Mouse (Mus musculus): ENCODE results near the gene Ntn1. TPM values are rescaled to one million over a fixed set of nuclear protein-coding genes. Genes with fewer than 3 reads are reported as not detected.
A peak's percentile ranks its signal among the peaks of the same experiment; 100 is the strongest.

The Ntn1 gene
- polyA plus RNA-seq, 1 experiment from 2014 or later = 25.7 TPM

DNA sequence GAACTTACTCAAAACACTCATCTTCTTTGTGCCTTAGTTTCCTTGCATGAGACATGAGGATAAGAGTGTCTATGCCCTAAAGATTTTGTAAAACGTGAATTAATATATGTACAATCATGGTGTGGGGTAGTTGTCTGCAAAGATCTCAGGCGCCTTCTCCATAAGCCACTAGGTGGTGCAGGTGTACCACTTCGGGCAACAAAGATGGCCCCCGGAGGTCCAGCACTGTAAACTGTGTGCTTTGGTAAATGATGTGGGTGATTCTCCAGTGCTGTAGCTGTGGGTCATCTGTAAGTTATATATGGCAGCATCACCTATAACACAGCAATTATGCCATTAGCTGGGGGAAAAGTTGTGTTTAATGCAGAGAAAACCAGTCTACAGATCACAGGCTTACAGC, 3.6 kb upstream of the Ntn1 start:
- H3K9me3 ChIP-seq (replicated peaks) = no peaks in the 10 kb centered on the region
- no peak for ATAC-seq (ENCODE audit: low FRiP score)
- 64% methylated on average over 4 of the region's 4 CpGs for WGBS
- H3K27me3 ChIP-seq (replicated peaks) = peaks cover 21% of the 10 kb centered on the region; the same call in 1 of the 2 replicates
- H3K4me1 ChIP-seq = peaks cover 16% of the 10 kb centered on the region
- no peak overlapping the region for H3K27ac ChIP-seq (replicated peaks)
- H3K36me3 ChIP-seq = no peaks in the 10 kb centered on the region
- H3K4me2 ChIP-seq = no peak overlapping the region
- H3K4me3 ChIP-seq (replicated peaks) = no peak overlapping the region
- no peak overlapping the region for H3K9ac ChIP-seq (replicated peaks)

DNA sequence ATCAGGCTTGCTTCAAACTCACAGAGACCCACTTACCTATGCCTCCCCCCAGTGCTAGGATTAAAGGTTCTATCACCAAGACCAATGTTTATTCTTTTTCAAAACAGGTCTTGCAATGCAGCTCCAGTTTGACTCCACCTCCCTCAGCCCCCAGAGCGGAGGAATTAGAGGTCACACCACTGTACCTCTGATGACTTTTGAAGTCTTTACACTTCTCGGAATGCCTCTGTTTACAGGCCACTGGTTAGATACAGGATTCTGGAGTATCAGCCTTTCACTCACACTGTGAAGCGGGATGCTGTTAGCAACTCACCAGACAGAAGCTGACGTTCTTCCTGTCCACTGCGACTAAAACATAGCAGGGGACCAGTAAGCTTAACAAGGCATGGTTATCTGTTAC, 805 bp upstream of the Ntn1 start:
- Histone ChIP-seq H3K9me3 (replicated peaks) (no peaks in the 10 kb centered on the region), H3K4me2 (no peak overlapping the region), H3K4me3 (replicated peaks) (no peak overlapping the region), H3K4me1 (peaks cover 23% of the 10 kb centered on the region), H3K36me3 (no peaks in the 10 kb centered on the region), H3K27ac (replicated peaks) (no peak overlapping the region), H3K9ac (replicated peaks) (no peak overlapping the region), H3K27me3 (replicated peaks) (peaks cover 34% of the 10 kb centered on the region)
- 46% methylated on average over 5 of the region's 5 CpGs for WGBS
- no peak for ATAC-seq (ENCODE audit: low FRiP score)

DNA sequence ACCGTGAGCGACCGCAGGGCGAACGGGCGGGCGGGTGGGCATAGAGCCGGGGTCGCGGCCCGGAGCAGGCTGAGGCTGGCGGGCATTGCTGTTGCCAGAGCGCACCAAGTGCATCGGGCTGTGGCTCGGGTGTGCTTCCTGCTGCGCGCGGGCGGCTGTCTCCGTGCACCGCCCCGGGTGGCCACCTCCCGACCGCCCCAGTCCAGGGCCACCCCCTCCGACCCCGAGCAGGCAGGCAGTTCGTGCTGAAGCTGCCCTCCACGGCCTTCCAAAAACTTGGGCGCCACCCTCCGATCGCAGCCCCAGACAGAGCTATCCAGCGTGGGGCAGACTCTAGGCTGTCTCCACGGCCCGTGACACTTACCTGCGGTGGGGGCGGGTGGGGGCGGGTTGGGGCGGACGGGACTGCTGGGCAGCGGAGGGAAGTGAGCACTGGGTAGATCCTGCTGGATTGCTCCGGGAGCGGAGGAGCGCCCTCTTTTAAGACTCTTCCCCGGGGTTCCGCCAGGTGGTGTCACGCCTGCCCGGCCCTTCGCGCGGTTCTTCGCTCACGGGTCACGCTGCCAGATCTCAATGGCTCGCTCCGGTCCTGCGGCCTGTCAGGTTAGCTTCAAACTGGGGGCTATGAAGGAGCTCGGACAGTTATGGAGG, 477 bp downstream of the Ntn1 start:
- H3K27ac ChIP-seq (replicated peaks) = peak overlapping the region; percentile 61; the same call in 1 of the 2 replicates
- peak overlapping the region; percentile 98 for H3K4me2 ChIP-seq
- peak overlapping the region; percentile 61 for H3K9ac ChIP-seq (replicated peaks)
- peak overlapping the region; percentile 54 for H3K4me3 ChIP-seq (replicated peaks)
- peaks cover 34% of the 10 kb centered on the region for H3K27me3 ChIP-seq (replicated peaks)
- ATAC-seq (ENCODE audit: low FRiP score) = peak; percentile 65
- peaks cover 23% of the 10 kb centered on the region for H3K4me1 ChIP-seq
- no peaks in the 10 kb centered on the region for H3K36me3 ChIP-seq
- under 1% methylated on average over 44 of the region's 57 CpGs for WGBS
- no peaks in the 10 kb centered on the region for H3K9me3 ChIP-seq (replicated peaks)

DNA sequence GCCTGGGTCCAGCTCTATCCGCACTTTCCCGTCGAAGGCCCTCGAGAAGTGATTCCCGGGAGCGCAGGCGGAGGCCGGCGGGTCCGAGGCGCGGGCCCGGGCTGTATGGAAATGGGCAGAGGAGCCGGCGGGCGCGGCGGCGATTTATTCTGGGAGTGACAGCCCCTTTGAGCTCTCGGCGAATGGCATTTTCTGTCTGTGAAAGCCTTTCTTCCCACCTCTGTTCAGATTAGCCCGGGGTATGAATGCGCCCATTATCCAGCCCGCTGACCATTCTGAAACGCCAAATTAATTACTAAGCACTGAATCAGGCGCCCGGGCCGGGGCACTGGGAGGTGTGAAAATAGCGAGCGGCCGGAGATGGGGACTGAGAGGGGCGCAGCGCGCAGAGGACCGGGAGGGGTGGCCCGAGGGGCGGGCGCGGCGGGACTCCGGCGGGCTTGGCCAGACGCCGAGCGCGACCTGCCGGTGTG, 1.0 kb downstream of the Ntn1 start:
- H3K9ac ChIP-seq (replicated peaks) = peak overlapping the region; percentile 61
- peaks cover 38% of the 10 kb centered on the region for H3K27me3 ChIP-seq (replicated peaks)
- peak; percentile 87 for ATAC-seq (ENCODE audit: low FRiP score)
- H3K4me3 ChIP-seq (replicated peaks) = peak overlapping the region; percentile 54
- no peaks in the 10 kb centered on the region for H3K36me3 ChIP-seq
- under 1% methylated on average over 47 of the region's 47 CpGs for WGBS
- H3K4me2 ChIP-seq = peak overlapping the region; percentile 98
- no peaks in the 10 kb centered on the region for H3K9me3 ChIP-seq (replicated peaks)
- H3K4me1 ChIP-seq = peaks cover 23% of the 10 kb centered on the region
- H3K27ac ChIP-seq (replicated peaks) = peak overlapping the region; percentile 61

DNA sequence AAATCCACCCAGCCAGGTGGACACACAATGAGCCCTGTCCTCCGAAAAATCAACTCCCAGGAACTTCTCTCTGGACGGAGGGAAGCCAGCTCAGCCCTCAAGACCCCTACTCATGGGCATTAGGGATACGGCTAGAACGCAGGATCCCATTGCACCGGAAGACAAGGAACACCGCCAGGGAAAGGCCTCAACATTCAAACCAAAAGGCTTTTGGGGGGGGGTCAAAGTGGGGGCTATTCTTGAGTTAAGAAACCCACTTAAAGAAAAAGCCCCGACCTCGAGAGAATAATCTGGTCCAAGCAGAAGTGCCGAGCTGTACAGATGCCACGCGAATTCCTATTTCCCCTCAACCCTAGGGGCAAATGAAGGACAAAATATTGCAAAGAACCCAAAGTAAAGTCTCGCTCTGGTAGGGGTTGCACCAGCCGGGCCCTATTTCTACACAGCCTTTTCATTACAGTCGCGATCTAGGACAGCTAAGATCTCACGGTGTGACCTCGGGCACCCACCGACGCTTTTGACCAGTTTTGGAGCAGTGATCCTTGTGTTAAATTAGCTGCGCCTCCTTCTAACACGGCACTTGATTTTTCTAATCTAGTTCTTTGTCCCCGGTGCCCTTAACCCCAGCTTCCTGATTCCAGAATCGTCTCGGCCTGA, 1.6 kb downstream of the Ntn1 start:
- peak overlapping the region; percentile 61 for H3K9ac ChIP-seq (replicated peaks)
- H3K9me3 ChIP-seq (replicated peaks) = no peaks in the 10 kb centered on the region
- peak overlapping the region; percentile 98 for H3K4me2 ChIP-seq
- H3K27me3 ChIP-seq (replicated peaks) = peaks cover 39% of the 10 kb centered on the region
- 12% methylated on average over 24 of the region's 24 CpGs for WGBS
- no peak for ATAC-seq (ENCODE audit: low FRiP score)
- H3K36me3 ChIP-seq = no peaks in the 10 kb centered on the region
- H3K4me3 ChIP-seq (replicated peaks) = peak overlapping the region; percentile 54
- H3K27ac ChIP-seq (replicated peaks) = peak overlapping the region; percentile 41; the same call in 1 of the 2 replicates
- peaks cover 23% of the 10 kb centered on the region for H3K4me1 ChIP-seq

DNA sequence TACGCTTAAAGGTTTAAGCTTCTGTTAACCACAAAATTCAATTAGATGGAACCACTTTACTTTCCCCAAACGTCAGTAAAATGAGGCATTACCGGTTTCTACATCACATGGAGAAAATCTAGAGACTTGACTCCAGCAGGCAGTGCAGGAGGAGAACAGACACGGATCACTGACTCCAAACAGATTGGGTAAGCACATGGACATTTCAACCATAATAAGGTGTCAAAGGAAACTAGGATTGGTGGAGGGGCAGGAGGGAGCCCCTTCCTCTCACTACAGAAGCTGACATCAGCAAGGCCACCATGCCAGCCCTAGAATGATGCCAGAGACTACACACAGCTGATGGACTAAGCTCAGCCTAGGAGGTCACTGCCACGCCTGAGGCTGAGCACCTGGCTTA, 5.1 kb downstream of the Ntn1 start:
- Histone ChIP-seq H3K36me3 (no peaks in the 10 kb centered on the region), H3K4me2 (no peak overlapping the region), H3K27ac (replicated peaks) (no peak overlapping the region), H3K9ac (replicated peaks) (no peak overlapping the region), H3K9me3 (replicated peaks) (no peaks in the 10 kb centered on the region), H3K4me3 (replicated peaks) (no peak overlapping the region), H3K27me3 (replicated peaks) (peaks cover 51% of the 10 kb centered on the region), H3K4me1 (peaks cover 25% of the 10 kb centered on the region)
- ATAC-seq (ENCODE audit: low FRiP score) = no peak
- 70% methylated on average over 5 of the region's 5 CpGs for WGBS

DNA sequence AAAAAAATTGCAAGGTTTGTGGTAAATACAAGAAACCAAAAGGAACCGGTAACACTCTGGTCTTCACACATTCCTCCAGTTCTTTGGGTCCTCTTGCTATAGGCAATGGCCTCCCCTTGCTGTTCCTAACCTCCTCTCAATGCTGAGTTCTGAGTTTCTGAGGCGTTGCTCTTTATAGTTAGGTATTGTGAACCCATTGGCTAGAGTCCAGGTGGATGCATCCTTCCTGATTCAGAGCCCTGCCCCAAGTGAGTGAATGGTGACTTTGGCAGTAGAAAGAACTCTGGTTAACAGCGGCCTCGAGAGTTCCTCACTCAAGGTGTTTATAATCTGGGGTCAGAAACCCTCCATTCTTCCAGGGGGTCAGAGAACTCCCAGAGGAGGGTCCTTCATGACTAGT, 5.9 kb downstream of the Ntn1 start:
- Histone ChIP-seq H3K9ac (replicated peaks) (no peak overlapping the region), H3K4me1 (peaks cover 19% of the 10 kb centered on the region), H3K4me3 (replicated peaks) (no peak overlapping the region), H3K27me3 (replicated peaks) (peaks cover 55% of the 10 kb centered on the region), H3K4me2 (no peak overlapping the region), H3K9me3 (replicated peaks) (no peaks in the 10 kb centered on the region), H3K27ac (replicated peaks) (no peak overlapping the region), H3K36me3 (no peaks in the 10 kb centered on the region)
- 47% methylated on average over 4 of the region's 4 CpGs for WGBS
- ATAC-seq (ENCODE audit: low FRiP score) = no peak

DNA sequence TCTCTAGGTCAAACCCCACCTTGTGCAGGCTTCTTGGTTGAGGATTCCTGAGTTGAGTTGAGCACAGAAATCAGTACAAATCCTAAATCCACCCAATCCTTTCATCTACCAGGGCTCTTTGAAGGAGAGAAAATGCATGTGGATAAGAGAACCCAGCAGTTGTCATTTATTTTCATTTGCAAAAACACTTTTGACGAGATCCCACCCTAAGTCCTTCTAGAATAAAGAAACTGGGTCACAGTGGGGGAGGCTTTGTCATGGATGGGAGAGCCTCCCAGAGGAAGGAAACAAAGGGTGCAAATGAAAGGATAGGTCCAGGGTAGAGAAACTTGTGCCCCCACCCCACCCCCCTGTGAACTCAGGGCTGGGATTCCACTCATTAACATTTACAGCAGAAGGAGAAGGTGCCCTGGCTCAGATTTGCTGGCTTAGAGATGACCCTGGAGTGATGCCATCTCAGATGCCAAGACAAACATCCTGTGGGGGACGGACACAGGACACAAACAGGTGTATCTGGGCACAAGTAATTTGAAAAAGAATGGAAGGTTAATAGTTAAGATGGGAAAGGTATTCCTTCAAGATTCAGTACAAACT, 6.6 kb downstream of the Ntn1 start:
- 56% methylated on average over 2 of the region's 2 CpGs for WGBS
- no peak for ATAC-seq (ENCODE audit: low FRiP score)
- no peak overlapping the region for H3K9ac ChIP-seq (replicated peaks)
- H3K4me1 ChIP-seq = peaks cover 20% of the 10 kb centered on the region; the same call in 1 of the 2 replicates
- H3K4me2 ChIP-seq = no peak overlapping the region
- H3K27me3 ChIP-seq (replicated peaks) = peaks cover 58% of the 10 kb centered on the region
- no peaks in the 10 kb centered on the region for H3K9me3 ChIP-seq (replicated peaks)
- H3K36me3 ChIP-seq = no peaks in the 10 kb centered on the region
- H3K27ac ChIP-seq (replicated peaks) = no peak overlapping the region
- no peak overlapping the region for H3K4me3 ChIP-seq (replicated peaks)

DNA sequence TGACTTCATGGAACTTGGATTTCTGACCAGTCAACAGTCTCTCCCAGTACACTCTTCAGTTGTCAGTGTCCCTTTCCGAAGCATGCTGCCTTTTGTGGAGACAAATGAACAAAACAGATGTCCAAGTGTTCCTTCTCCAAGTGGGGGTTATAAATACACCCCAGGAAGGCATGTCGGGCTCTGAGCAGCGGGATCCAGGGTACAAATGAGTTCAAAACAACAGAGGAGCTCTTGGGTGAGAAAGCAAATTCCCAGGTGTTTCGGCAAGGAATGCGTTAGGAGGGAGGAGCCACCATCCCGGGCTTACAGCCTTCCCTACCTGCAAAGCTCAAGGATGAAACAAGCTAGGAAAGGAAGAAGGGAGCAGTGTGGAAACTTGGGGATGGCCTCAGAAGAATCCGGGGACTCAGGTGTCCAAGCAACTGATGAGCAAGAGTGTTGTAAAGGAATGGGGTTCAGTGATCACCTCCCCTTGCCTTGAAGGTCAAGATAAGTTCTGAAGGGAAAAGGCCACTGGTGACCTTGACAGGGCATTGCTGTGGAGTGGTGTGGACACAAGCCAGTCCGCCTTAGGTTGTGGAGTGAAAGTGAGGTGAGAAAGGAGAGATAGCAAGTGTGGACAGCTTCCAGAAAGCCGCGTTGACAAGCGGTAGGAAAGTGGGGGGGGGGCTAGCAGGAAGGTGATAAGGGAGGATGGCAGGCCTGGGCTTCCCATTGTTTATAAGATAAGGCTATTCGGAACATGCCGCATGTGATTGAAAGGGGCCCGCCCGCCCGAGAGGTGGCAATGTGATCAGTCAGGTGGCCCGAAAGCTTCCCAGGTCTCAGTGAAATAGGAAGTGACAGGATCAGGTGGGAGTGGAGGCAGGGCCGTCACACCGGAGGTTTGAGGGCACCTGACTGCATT, 10.0 kb downstream of the Ntn1 start:
- Histone ChIP-seq H3K9me3 (replicated peaks) (no peaks in the 10 kb centered on the region), H3K9ac (replicated peaks) (no peak overlapping the region), H3K27me3 (replicated peaks) (peaks cover 54% of the 10 kb centered on the region), H3K27ac (replicated peaks) (no peak overlapping the region), H3K36me3 (no peaks in the 10 kb centered on the region), H3K4me3 (replicated peaks) (no peak overlapping the region), H3K4me1 (peaks cover 38% of the 10 kb centered on the region), H3K4me2 (no peak overlapping the region)
- ATAC-seq (ENCODE audit: low FRiP score) = no peak
- 18% methylated on average over 19 of the region's 19 CpGs for WGBS

DNA sequence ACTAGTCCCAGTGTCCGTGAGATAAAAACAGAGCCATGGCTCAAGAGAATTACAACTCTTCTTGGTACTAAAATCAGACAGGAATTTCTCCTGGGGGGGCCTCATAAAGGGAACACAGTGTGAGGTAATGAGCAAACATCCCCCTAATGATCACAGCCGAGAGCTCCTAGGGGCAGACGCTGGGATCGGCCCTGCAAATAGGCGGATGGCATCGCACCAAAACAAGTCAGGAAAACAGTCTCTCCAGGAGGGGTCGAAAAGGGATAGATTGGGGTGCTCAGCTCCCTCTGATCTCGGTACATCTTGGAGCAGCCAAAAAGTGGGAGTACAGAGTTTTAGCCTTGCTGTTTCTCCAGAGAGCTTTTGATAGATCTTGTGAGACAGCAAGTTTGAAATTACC, 11.0 kb downstream of the Ntn1 start:
- WGBS = 6% methylated on average over 8 of the region's 8 CpGs
- peaks cover 48% of the 10 kb centered on the region for H3K4me1 ChIP-seq
- H3K27me3 ChIP-seq (replicated peaks) = peaks cover 59% of the 10 kb centered on the region

DNA sequence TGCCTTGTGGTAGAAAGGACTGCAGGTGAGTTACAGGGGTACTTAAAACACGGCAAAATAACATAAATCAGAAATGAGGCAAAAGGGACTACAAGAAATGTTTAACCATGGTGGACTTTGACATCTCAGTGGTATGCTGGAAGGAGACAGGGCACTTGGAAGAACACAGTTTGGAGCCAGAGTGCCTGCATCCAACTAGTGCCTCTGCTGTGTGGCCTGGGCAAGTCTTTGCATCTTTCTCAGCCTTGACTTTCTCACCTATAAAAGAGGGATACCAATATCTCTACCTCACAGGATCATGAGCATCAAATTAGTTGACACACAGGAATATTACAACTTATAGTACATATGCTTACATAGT, 12.0 kb downstream of the Ntn1 start:
- ATAC-seq (ENCODE audit: low FRiP score) = no peak
- Histone ChIP-seq H3K36me3 (no peaks in the 10 kb centered on the region), H3K27me3 (replicated peaks) (peaks cover 58% of the 10 kb centered on the region), H3K4me2 (no peak overlapping the region), H3K4me1 (peaks cover 54% of the 10 kb centered on the region), H3K27ac (replicated peaks) (no peak overlapping the region), H3K9me3 (replicated peaks) (no peaks in the 10 kb centered on the region), H3K4me3 (replicated peaks) (no peak overlapping the region), H3K9ac (replicated peaks) (no peak overlapping the region)
- 19% methylated on average over 1 of the region's 1 CpGs for WGBS

More for the DNA sequence above, 11.0 kb downstream of the Ntn1 start:
- Histone ChIP-seq H3K9me3 (replicated peaks) (no peaks in the 10 kb centered on the region), H3K4me2 (no peak overlapping the region; the same call in 1 of the 2 replicates), H3K9ac (replicated peaks) (no peak overlapping the region), H3K27ac (replicated peaks) (no peak overlapping the region), H3K36me3 (no peaks in the 10 kb centered on the region), H3K4me3 (replicated peaks) (no peak overlapping the region)
- no peak for ATAC-seq (ENCODE audit: low FRiP score)

Measured in neural tube, embryonic 15.5 days (tissue).